Mouse (Mus musculus) gastrocnemius, adult 18-20 months (tissue): ENCODE measurements around the gene Jmjd8. TPM values are rescaled to one million over a fixed set of nuclear protein-coding genes. Genes with fewer than 3 reads are reported as not detected.

ENCODE experiments used
- DNase-seq: peaks from one replicate; pipeline ENCODE4 v3.0.0; 2021; ENCODE audit warnings: low spot score
- total RNA-seq, 2 experiments: library from RNA; stranded (reverse); gene quantifications; 2 replicates each; pipeline ENCODE4 v1.2.3; 2021

Jmjd8 gene
- total RNA-seq, 2 experiments from 2014 or later = 12.6 to 14.2 TPM

GRCm38 (mm10) chr17:25808028-25808427 lies 20.6 kb upstream of the Jmjd8 start:
- DNase-seq = no peak

GRCm38 (mm10) chr17:25808789-25809605 lies 19.7 kb upstream of the Jmjd8 start, which contains the start of gene Fbxl16:
TSS of gene Fbxl16 (plus strand) at chr17:25809085.
- DNase-seq = no peak

DNA sequence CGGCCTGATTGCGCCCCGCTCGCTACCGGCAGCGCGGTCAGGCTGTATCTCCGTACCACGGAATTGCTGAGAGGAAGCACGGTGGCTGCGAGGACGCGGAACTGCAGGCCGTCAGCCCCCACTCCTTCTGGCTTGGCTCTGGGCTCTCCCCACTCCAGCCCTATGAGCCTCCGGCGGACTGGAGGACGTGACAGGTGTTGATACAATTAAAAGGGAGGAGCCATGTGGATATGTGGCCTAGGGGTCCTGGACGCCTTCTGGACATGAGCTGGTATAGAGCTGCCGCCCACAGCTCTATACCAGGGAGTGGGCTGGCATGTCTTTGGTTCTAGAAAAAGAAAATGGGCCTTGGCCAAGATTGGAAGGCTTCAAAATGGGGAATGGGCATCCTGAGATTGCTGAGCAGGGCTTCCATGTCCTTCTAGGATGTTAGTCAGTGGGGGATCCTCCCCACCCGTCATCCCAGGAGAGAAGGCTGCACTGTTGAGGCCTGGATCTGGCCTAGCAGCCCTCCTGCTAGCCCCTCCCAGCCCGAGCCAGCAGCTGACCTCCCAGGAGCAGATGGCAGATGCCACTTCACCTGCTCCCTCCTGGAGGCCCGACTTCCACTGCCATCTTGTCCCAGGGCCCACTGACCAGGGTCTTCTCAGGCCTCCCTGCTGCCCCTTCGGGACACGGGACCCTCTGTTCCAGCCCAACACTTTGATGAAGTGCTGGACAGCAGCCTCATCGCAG lies 18.9 kb upstream of the Jmjd8 start:
- no peak for DNase-seq

GRCm38 (mm10) chr17:25810890-25811289 lies 17.8 kb upstream of the Jmjd8 start:
- no peak for DNase-seq

DNA sequence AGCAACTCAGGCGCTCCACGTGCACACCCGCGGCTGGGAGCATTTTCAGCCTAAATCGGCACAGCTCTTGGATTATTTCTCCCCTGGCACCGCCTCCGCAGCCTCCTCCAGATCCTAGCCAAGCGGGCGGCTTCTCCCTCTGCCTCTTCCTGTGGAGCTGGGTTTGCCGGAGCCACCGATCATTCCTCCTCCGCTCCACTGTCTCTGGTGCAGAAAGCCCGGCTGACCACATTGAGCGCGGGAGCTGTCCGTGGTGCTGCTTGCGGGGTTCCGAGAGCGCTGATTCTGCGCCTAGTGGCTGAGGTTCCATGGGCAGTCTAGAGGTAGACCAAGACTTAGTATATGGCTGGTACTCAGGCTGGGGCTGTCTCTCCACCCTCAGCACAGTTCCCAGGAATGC lies 15.2 kb upstream of the Jmjd8 start:
- peak; percentile 71 for DNase-seq

DNA sequence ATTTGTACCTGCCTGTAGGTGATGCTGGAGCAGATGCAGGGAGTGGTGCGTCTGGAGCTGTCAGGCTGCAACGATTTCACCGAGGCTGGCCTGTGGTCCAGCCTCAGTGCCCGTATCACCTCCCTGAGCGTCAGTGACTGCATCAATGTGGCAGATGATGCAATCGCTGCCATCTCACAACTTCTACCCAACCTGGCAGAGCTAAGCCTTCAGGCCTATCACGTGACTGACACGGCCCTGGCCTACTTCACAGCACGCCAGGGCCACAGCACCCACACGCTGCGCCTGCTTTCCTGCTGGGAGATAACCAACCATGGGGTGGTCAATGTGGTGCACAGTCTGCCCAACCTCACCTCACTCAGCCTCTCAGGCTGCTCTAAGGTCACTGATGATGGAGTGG lies 11.0 kb upstream of the Jmjd8 start:
- DNase-seq = no peak

DNA sequence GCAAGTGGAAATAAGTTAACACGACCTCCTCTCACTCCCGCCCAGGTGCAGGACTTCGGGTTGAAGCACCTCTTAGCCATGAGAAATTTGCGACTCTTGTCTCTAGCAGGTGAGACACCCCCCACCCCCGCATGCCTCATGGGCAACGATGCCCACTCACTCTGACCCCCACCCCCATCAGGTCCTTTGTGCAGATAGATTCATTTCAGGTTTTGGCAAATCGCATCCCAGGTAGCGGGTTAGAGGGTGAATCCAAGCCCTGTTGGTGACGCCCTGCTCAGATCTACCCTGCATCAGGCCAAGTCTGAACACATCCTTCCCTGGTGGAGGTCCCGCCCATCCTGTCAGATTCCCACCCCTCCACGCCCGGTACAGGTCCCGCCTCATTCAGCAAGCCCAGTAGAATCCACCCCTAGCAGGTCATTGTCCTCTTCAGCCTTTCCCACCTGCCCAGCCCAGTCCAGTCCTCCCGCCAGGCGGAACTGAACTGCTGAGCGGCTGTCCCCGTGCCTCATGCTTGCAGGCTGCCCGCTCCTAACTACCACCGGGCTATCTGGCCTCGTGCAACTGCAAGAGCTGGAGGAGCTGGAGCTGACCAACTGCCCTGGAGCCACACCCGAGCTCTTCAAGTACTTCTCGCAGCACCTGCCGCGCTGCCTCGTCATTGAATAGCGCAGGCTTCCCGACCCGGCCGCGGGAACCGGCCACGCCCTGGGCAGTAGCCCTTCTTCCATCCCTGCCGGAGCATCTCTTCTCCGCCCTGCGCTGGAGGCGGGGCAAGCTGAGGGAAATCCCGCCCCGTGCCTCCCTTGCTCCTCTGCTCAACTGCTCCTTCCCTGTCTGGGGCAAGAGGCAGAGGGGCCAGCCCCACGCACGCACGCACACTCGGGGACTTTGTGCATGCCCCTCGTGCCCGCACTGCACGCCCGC lies 9.6 kb upstream of the Jmjd8 start:
- DNase-seq = no peak

- DNase-seq = peak; percentile 84
Observed at GRCm38 (mm10) chr17:25823452-25823851, 5.2 kb upstream of the Jmjd8 start, which contains the start of gene Wdr24. TSS of gene Wdr24 (plus strand) at chr17:25823627.

DNA sequence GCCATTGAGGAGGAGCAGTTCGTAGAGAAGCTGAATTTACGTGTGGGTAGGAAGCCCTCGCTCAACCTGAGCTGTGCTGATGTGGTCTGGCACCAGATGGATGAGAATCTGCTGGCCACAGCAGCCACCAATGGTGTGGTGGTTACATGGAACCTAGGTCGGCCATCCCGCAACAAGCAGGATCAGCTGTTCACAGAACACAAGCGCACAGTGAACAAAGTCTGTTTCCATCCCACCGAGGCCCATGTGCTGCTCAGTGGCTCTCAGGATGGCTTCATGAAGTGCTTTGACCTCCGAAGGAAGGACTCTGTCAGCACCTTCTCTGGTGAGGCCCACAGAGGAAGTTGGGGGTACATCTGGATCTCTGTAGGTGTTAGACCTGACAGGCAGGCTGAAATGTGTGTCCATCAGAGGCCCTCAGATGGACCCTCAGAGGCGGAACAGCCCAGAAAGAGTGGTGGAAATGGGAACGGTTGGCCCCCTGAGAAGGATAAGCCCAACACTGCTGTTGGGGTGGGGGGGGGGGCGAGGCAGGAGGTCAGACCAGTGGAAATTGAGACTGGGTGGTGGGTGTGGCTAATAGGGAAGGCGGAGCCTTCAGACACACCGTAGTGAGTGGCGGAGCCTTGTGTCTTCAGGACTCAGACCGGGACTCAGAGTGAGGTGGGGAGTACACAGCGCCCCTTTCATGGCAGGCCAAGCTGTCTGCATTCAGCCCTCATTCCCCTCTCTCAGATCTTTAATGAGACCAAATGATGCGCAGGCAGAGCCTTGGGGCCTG lies 4.1 kb upstream of the Jmjd8 start:
- no peak for DNase-seq

DNA sequence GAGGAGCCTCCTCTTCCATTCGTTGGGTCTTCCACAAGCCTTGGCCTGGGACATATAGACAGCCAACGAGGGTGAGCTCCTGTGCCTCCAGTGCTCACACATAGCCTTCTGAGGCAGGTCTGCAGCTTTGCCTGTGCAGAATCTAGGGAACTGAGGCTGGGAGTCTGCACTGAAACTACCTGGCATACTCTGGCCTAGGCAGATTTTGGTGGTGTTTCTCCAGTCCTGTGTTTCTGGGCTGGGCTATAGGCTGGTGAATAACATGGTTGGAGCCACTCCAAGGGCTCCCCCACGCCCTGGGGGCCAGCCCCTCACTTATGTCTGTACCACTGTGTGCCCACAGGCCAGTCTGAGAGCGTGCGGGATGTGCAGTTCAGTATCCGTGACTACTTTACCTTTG lies 3.4 kb upstream of the Jmjd8 start:
- no peak for DNase-seq

- DNase-seq = no peak
Observed at GRCm38 (mm10) chr17:25825984-25826570, 2.6 kb upstream of the Jmjd8 start.

- no peak for DNase-seq
Observed at GRCm38 (mm10) chr17:25827011-25827410, 1.7 kb upstream of the Jmjd8 start.

DNA sequence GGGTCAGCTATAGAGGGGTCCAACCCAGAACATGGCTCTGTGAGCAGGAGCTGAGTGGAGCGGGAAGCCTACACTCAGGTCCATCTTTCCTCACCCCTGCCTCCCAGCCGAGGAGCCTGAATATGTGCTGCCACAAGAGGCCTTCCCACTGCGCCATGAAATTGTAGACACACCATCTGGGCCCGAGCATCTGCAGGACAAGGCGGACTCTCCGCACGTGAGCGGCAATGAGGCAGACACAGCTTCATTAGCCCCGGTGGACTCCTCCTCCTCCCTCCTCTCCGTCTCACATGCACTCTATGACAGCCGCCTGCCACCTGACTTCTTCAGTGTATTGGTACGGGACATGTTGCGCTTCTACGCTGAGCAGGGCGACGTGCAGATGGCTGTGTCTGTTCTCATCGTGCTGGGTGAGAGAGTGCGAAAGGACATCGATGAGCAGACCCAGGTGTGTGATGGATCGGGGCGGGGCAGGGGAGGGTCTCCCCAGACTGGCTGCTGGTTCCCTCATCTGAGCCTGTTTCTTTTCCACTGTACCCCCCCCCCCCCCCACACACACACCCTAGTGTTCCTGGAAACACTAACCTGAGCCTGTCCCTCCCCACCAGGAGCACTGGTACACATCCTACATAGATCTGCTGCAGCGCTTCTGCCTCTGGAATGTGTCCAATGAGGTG lies 983 bp upstream of the Jmjd8 start:
- DNase-seq = no peak

- DNase-seq = no peak
Observed at GRCm38 (mm10) chr17:25828223-25828594, 458 bp upstream of the Jmjd8 start.

GRCm38 (mm10) chr17:25829558-25830017 lies 921 bp downstream of the Jmjd8 start:
- DNase-seq = no peak

- DNase-seq = no peak
Observed at GRCm38 (mm10) chr17:25830200-25830753, 1.6 kb downstream of the Jmjd8 start.

- DNase-seq = no peak
Observed at GRCm38 (mm10) chr17:25830806-25831431, 2.3 kb downstream of the Jmjd8 start.

GRCm38 (mm10) chr17:25831451-25832281 lies 3.0 kb downstream of the Jmjd8 start:
- DNase-seq = no peak
